Mouse (Mus musculus) ES-E14 (cell line): ENCODE data around the gene Arcn1. TPM values are rescaled to one million over a fixed set of nuclear protein-coding genes. Genes with fewer than 3 reads are reported as not detected.

Source experiments
- DNase-seq: peaks from one replicate; pipeline ENCODE4 v3.0.0-alpha.2; 2013; ENCODE audit warnings: low read depth, low spot score
- H3K27ac ChIP-seq: 2 replicates; pipeline ENCODE4 v1.5.1; 2012; ENCODE audit warnings: low read depth, mild to moderate bottlenecking, low read length, moderate library complexity, mixed read lengths; ENCODE audit not compliant: poor library complexity, insufficient read depth, severe bottlenecking
- H3K36me3 ChIP-seq: 2 replicates; pipeline ENCODE4 v1.6.1; 2012; ENCODE audit warnings: mild to moderate bottlenecking, low read length, moderate library complexity, mixed read lengths; ENCODE audit not compliant: control insufficient read depth, poor library complexity, insufficient read depth, severe bottlenecking
- H3K4me1 ChIP-seq, 2 experiments: fragments of 150-350 bp in 1 of 2; sonication (generic) in 1 of 2; 2 replicates each; pipeline ENCODE4 v1.6.1; 2012; ENCODE audit warnings: low read length in 2 of 2, mild to moderate bottlenecking in 1 of 2, mixed read lengths in 1 of 2; ENCODE audit not compliant: control insufficient read depth in 2 of 2, insufficient read depth in 2 of 2, poor library complexity in 1 of 2
- H3K4me3 ChIP-seq, 2 experiments: fragments of 150-350 bp in 1 of 2; sonication (generic) in 1 of 2; 2 replicates each; pipeline ENCODE4 v1.5.1; 2012; ENCODE audit warnings: low read length in 2 of 2, low read depth in 1 of 2, mild to moderate bottlenecking in 1 of 2, mixed read lengths in 1 of 2; ENCODE audit not compliant: insufficient read depth in 1 of 2, poor library complexity in 1 of 2, severe bottlenecking in 1 of 2
- H3K9ac ChIP-seq: 2 replicates; pipeline ENCODE4 v1.6.1; 2012; ENCODE audit warnings: low read depth, mild to moderate bottlenecking, low read length, mixed read lengths; ENCODE audit not compliant: poor library complexity, insufficient read depth, severe bottlenecking
- H3K9me3 ChIP-seq: fragments of 150-350 bp; sonication (generic); 2 replicates; pipeline ENCODE4 v1.6.1; 2012; ENCODE audit warnings: low read depth, mild to moderate bottlenecking, low read length; ENCODE audit not compliant: control insufficient read depth, insufficient read depth
- CHD2 ChIP-seq: IDR thresholded peaks from 2 replicates; pipeline ENCODE4 v1.6.1; 2014; ENCODE audit warnings: mild to moderate bottlenecking, low read depth, low read length, inconsistent platforms
- HCFC1 ChIP-seq: IDR thresholded peaks from 2 replicates; pipeline ENCODE4 v1.6.1; 2012; ENCODE audit warnings: low read length, inconsistent platforms, borderline replicate concordance; ENCODE audit not compliant: insufficient read depth
- MAFK ChIP-seq: IDR thresholded peaks from 2 replicates; pipeline ENCODE4 v1.6.1; 2014; ENCODE audit warnings: mild to moderate bottlenecking, low read depth, low read length, inconsistent platforms; ENCODE audit not compliant: insufficient read depth
- ZC3H11A ChIP-seq: IDR thresholded peaks from 2 replicates; pipeline ENCODE4 v1.6.1; 2012; ENCODE audit warnings: low read depth, mild to moderate bottlenecking, inconsistent platforms, low read length, borderline replicate concordance
- ZNF384 ChIP-seq: IDR thresholded peaks from 2 replicates; pipeline ENCODE4 v1.6.1; 2012; ENCODE audit warnings: low read depth, low read length, inconsistent platforms
- in situ Hi-C, 2 experiments: fragments of 600-800 bp; cut with MboI; formaldehyde crosslinking; loops; one replicate each; pipeline ENCODE4 v1.15.1; 2025; ENCODE audit warnings: low sequenced_read_pairs in 2 of 2, inconsistent platforms in 1 of 2; ENCODE audit not compliant: unreplicated experiment in 2 of 2
- total RNA-seq: library from RNA; depleted of rRNA; stranded (reverse); fragments of 300-350 nt; gene quantifications from 2 replicates; pipeline ENCODE4 v1.2.3, GENCODE M21; 2012

Gene Arcn1
- total RNA-seq, 1 experiment: 72.3 TPM

GRCm38 (mm10) chr9:44737240-44737949, 30.2 kb downstream of the Arcn1 start:
- Histone ChIP-seq H3K4me3 (no peak overlapping the region), H3K9me3 (no peaks in the 10 kb centered on the region), H3K4me1 (peaks cover 0 to 6% of the 10 kb centered on the region in 2 experiments; a peak in 1 of 4 replicates), H3K36me3 (no peaks in the 10 kb centered on the region), H3K27ac (no peak overlapping the region), H3K9ac (no peak overlapping the region)
- DNase-seq: no peak
- in situ Hi-C loops: no loop called here
- TF ChIP-seq CHD2 (no peak), MAFK (no peak), ZNF384 (no peak), HCFC1 (no peak), ZC3H11A (no peak)

GRCm38 (mm10) chr9:44736301-44736700, 31.3 kb downstream of the Arcn1 start:
- no peak overlapping the region for H3K4me3 ChIP-seq
- H3K27ac ChIP-seq: no peak overlapping the region
- no peak overlapping the region for H3K9ac ChIP-seq
- no peak for DNase-seq
- in situ Hi-C loops: no loop called here
- no peaks in the 10 kb centered on the region for H3K36me3 ChIP-seq
- H3K9me3 ChIP-seq: no peaks in the 10 kb centered on the region
- peaks cover 0 to 6% of the 10 kb centered on the region in 2 experiments; a peak in 1 of 4 replicates for H3K4me1 ChIP-seq
- TF ChIP-seq MAFK: no peak
- TF ChIP-seq HCFC1: no peak
- no peak for TF ChIP-seq CHD2
- TF ChIP-seq ZNF384: no peak
- no peak for TF ChIP-seq ZC3H11A

- no peaks in the 10 kb centered on the region for H3K36me3 ChIP-seq
- TF ChIP-seq HCFC1 (no peak), MAFK (no peak), ZC3H11A (no peak), CHD2 (no peak), ZNF384 (no peak)
- DNase-seq: no peak
- no peak overlapping the region for H3K4me3 ChIP-seq
- H3K9ac ChIP-seq: no peak overlapping the region
- no peak overlapping the region for H3K27ac ChIP-seq
- H3K4me1 ChIP-seq: peaks cover 0 to 6% of the 10 kb centered on the region in 2 experiments; a peak in 1 of 4 replicates
- no peaks in the 10 kb centered on the region for H3K9me3 ChIP-seq
- in situ Hi-C loops: no loop called here
Observed at GRCm38 (mm10) chr9:44735886-44736285, 31.8 kb downstream of the Arcn1 start.

GRCm38 (mm10) chr9:44734524-44735494, 32.8 kb downstream of the Arcn1 start, which contains the start of gene Phldb1:
Phldb1 (minus strand) TSS chr9:44735198.
- no peaks in the 10 kb centered on the region for H3K36me3 ChIP-seq
- peak within 1 kb of the TSS; percentile 61 to 71 for H3K4me3 ChIP-seq
- TF ChIP-seq ZC3H11A (no peak), MAFK (no peak), HCFC1 (no peak), CHD2 (no peak), ZNF384 (no peak)
- H3K4me1 ChIP-seq: peaks cover 0 to 6% of the 10 kb centered on the region in 2 experiments; a peak in 1 of 4 replicates
- peak within 1 kb of the TSS; percentile 66 for H3K9ac ChIP-seq
- DNase-seq: no peak
- H3K9me3 ChIP-seq: no peaks in the 10 kb centered on the region
- H3K27ac ChIP-seq: peak within 1 kb of the TSS; percentile 9; the same call in 1 of the 2 replicates
- in situ Hi-C loops: no loop called here
